Mouse (Mus musculus) myocyte (in vitro differentiated cells): ENCODE measurements around the gene Vmn2r80. TPM values are rescaled to one million over a fixed set of nuclear protein-coding genes. Genes with fewer than 3 reads are reported as not detected.
"Not testable (repeated sequence)": the region's sequence is repeated elsewhere in the genome, so short reads cannot be mapped to it uniquely, and the experiment has no call there.

Source experiments
- H3K27me3 ChIP-seq: one replicate; pipeline ENCODE4 v1.6.1; 2011; ENCODE audit not compliant: control insufficient read depth, insufficient read depth, insufficient read length
- H3K36me3 ChIP-seq: one replicate; pipeline ENCODE4 v1.6.1; 2011; ENCODE audit not compliant: control insufficient read depth, insufficient read depth
- H3K4me2 ChIP-seq: one replicate; pipeline ENCODE4 v1.6.1; 2011; ENCODE audit warnings: low read depth, control low read depth
- H3K4me3 ChIP-seq: one replicate; pipeline ENCODE4 v1.5.1; 2011; ENCODE audit warnings: mild to moderate bottlenecking, control low read depth, moderate library complexity
- H3K79me2 ChIP-seq: one replicate; pipeline ENCODE4 v1.6.1; 2011; ENCODE audit not compliant: control insufficient read depth, insufficient read depth
- H3ac ChIP-seq: one replicate; pipeline ENCODE4 v1.6.1; 2011; ENCODE audit not compliant: control insufficient read depth, insufficient read length
- CEBPB ChIP-seq: IDR thresholded peaks from 2 replicates; pipeline ENCODE4 v1.6.1; 2011; ENCODE audit warnings: mild to moderate bottlenecking, moderate library complexity; ENCODE audit not compliant: poor library complexity, insufficient read depth, severe bottlenecking
- E2F4 ChIP-seq: IDR thresholded peaks from one replicate; pipeline ENCODE4 v1.6.1; 2011; ENCODE audit warnings: mild to moderate bottlenecking, control low read depth, moderate library complexity; ENCODE audit not compliant: insufficient read depth
- MAX ChIP-seq: IDR thresholded peaks from one replicate; pipeline ENCODE4 v1.6.1; 2011; ENCODE audit warnings: low read depth, mild to moderate bottlenecking, control low read depth
- MYOD1 ChIP-seq, 3 experiments: IDR thresholded peaks; one replicate each; pipeline ENCODE4 v1.6.1; 2011; ENCODE audit warnings: control low read depth in 2 of 3, low read depth in 2 of 3, mild to moderate bottlenecking in 2 of 3, moderate library complexity in 1 of 3; ENCODE audit not compliant: insufficient read length in 2 of 3, control insufficient read depth in 1 of 3
- MYOG ChIP-seq, 3 experiments: IDR thresholded peaks; one replicate each; pipeline ENCODE4 v1.6.1; 2011; ENCODE audit warnings: control low read depth in 2 of 3, low read depth in 2 of 3, mild to moderate bottlenecking in 2 of 3; ENCODE audit not compliant: insufficient read length in 2 of 3, control insufficient read depth in 1 of 3, insufficient read depth in 1 of 3
- POLR2A ChIP-seq: IDR thresholded peaks from one replicate; pipeline ENCODE4 v1.6.1; 2011; ENCODE audit warnings: low read depth, mild to moderate bottlenecking, control low read depth, moderate library complexity; ENCODE audit not compliant: insufficient read length
- POLR2AphosphoS2 ChIP-seq: IDR thresholded peaks from one replicate; pipeline ENCODE4 v1.6.1; 2011; ENCODE audit warnings: low read depth, control low read depth; ENCODE audit not compliant: insufficient read length
- REST ChIP-seq: IDR thresholded peaks from one replicate; pipeline ENCODE4 v1.6.1; 2011; ENCODE audit warnings: mild to moderate bottlenecking, control low read depth, moderate library complexity; ENCODE audit not compliant: insufficient read depth, insufficient read length
- SRF ChIP-seq: IDR thresholded peaks from one replicate; pipeline ENCODE4 v1.6.1; 2011; ENCODE audit warnings: low read depth; ENCODE audit not compliant: control insufficient read depth, insufficient read length
- TCF12 ChIP-seq: IDR thresholded peaks from one replicate; pipeline ENCODE4 v1.6.1; 2011; ENCODE audit warnings: mild to moderate bottlenecking, control low read depth; ENCODE audit not compliant: poor library complexity, insufficient read depth, severe bottlenecking
- TCF3 ChIP-seq: IDR thresholded peaks from one replicate; pipeline ENCODE4 v1.6.1; 2011; ENCODE audit warnings: low read depth, control low read depth; ENCODE audit not compliant: insufficient read length
- USF1 ChIP-seq: IDR thresholded peaks from one replicate; pipeline ENCODE4 v1.6.1; 2011; ENCODE audit warnings: low read depth, mild to moderate bottlenecking, control low read depth, moderate library complexity
- polyA plus RNA-seq: library from polyadenylated mRNA; unstranded; fragments of >200 nt; fragmentation: generic; extraction: Trizol; gene quantifications from one replicate; pipeline ENCODE4 v1.2.1, GENCODE M21; 2012; ENCODE audit warnings: missing spikeins

Vmn2r80 gene
- not detected for polyA plus RNA-seq

DNA sequence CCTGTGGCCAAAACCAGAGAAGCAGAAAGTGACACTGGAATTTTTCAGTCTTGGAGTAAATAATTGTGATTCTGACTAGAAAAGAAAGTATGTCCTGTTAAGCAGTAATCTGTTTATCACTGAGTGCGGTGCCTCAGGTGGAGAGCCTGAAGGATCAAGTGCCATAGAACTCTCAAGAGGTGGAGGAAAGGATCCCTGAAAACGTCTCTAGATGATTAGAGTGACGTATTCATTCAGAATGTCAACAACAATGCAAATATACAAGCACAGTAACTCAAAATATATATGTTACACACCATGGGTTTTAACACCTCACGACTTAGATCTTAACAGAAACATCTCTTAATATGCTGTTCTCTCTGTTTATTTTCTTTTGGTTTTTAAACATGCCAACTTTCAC is at the start of gene Vmn2r80:
Gene Vmn2r80 (plus strand): TSS at position 301 of the 400 bp plus-strand sequence.
- not testable (repeated sequence) for H3ac ChIP-seq, H3K36me3 ChIP-seq, H3K27me3 ChIP-seq, H3K4me2 ChIP-seq, H3K4me3 ChIP-seq, H3K79me2 ChIP-seq

DNA sequence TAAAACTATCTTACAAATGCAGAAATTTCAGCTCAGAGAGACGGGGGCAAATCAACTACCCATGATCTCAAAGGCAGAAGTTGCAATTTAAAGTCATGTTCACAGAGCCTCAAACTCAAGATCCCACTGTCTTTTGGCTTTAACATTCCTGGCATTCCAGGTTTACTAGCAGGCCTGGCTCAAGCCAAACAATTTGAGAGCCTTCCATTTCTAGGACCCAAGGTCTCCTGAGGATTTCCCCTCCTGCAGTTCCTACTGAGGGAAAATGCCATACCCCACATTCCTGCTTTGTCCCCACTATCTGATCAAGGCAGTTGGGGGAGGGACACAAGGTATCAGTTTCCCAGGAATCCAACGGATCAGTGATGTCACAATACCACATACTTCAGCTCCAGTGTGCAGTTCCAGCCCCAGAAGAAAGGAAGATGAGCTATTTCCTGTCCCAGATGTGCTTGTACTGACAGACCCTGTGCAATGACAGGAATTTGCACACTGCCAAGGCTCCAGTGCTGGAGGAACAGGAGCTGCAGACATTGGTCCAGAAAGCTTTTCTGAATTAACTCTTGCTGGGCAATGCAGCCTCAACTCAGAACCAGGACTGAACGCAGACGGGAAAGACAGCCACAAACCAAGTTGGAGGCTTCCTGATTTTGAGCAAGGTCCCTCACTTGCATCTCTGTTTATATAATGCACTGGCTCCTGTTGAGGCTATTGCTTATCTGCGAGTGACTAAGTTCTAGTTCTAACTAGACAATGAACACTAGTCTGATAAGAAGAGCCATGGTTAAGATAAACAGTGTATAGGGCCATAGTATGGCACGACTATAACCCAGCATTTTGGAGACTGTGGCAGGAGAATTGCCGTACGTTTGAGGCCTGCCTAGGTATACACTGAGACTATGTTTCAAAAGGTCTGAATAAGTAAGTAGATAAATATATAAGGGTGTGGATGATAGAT is 42.0 kb upstream of the Vmn2r80 start:
- Histone ChIP-seq H3ac (no peak overlapping the region), H3K79me2 (no peaks in the 10 kb centered on the region), H3K36me3 (no peaks in the 10 kb centered on the region), H3K4me2 (peak overlapping the region; percentile 28), H3K27me3 (no peaks in the 10 kb centered on the region), H3K4me3 (no peak overlapping the region)
- peak; percentile 35; the same call in 1 of the 2 replicates for TF ChIP-seq CEBPB
- TF ChIP-seq TCF3, result no peak

DNA sequence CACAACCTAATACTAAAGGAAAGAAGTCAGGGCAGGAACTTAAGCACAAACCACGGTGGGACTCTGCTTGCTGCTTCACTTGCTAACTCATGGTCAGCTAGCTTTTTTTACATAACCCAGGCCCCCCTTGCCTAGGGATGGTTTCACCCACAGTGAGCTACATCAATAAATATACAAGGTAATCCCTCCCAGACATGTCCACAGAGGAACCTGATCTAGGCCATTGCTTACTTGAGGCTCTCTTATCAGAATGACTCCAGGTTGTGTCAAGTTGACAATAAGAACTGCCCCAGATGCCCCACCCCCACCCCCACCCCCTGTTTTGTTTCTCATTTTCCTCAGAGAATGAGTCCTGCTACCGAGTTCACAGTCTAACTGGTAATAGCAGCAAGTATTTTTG is 41.0 kb upstream of the Vmn2r80 start:
- no peak overlapping the region for H3K4me3 ChIP-seq
- no peaks in the 10 kb centered on the region for H3K79me2 ChIP-seq
- no peaks in the 10 kb centered on the region for H3K36me3 ChIP-seq
- no peaks in the 10 kb centered on the region for H3K27me3 ChIP-seq
- TF ChIP-seq SRF (no peak), POLR2A (no peak), MAX (no peak), E2F4 (no peak), MYOD1 (IDR thresholded peaks at IDR 0.05; ENCODE audit: control insufficient read depth in 1 of 3, insufficient read length in 2 of 3, low read depth in 2 of 3) (no peak), TCF3 (no peak), POLR2AphosphoS2 (no peak), REST (no peak), CEBPB (no peak), USF1 (no peak), MYOG (IDR thresholded peaks at IDR 0.05; ENCODE audit: control insufficient read depth in 1 of 3, insufficient read depth in 1 of 3, insufficient read length in 2 of 3, low read depth in 2 of 3) (no peak), TCF12 (no peak)
- no peak overlapping the region for H3ac ChIP-seq
- no peak overlapping the region for H3K4me2 ChIP-seq

DNA sequence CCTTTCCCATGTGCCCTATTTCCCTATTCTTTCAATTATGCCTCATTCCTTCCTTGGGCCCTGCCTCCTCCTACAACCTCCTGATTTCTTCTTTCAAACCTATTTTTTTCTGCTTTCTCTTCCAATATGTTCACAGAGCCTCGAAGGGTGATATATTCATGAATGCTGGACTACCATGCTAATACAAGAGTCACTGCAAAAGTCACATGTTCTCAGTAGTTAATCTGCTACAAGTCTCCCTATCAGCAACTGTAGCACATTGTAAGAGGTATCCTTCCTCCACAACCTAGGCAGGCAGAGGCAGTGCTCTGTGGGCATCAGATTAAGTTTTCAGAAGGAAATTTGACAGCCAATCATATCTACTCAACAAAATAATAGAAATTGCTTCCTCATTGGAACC is 39.4 kb upstream of the Vmn2r80 start:
- no peak overlapping the region for H3ac ChIP-seq
- no peak overlapping the region for H3K4me3 ChIP-seq
- H3K27me3 ChIP-seq, result no peaks in the 10 kb centered on the region
- H3K36me3 ChIP-seq, result no peaks in the 10 kb centered on the region
- H3K4me2 ChIP-seq, result no peak overlapping the region
- H3K79me2 ChIP-seq, result no peaks in the 10 kb centered on the region
- TF ChIP-seq USF1 (no peak), TCF3 (no peak), REST (no peak), CEBPB (no peak)

DNA sequence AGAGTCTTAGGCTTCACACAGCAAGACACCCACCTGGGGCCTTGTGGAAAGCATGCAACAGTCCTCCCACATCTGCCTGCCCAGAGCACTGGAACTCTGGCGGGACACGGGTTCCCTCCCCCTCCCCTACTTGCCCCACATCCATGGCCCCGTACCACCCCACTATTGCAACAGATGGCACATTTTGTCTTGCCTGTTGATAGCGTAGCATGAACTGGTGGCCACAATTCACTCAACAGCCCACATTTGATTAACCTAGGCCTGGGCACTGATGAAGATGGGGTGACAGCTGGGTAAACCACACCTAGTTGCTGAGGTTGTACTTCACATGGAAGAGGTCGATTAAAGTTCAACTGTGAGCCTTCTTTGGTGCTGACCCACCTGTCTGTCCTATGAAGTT is 38.1 kb upstream of the Vmn2r80 start:
- Histone ChIP-seq H3K4me3 (no peak overlapping the region), H3K4me2 (no peak overlapping the region), H3K27me3 (no peaks in the 10 kb centered on the region), H3K36me3 (no peaks in the 10 kb centered on the region), H3ac (no peak overlapping the region), H3K79me2 (no peaks in the 10 kb centered on the region)
- no peak for TF ChIP-seq SRF
- no peak for TF ChIP-seq TCF3
- peak in 1 of 3 experiments; percentile 58 for TF ChIP-seq MYOG (IDR thresholded peaks at IDR 0.05; ENCODE audit: control insufficient read depth in 1 of 3, insufficient read depth in 1 of 3, insufficient read length in 2 of 3, low read depth in 2 of 3)
- TF ChIP-seq MAX, result no peak
- TF ChIP-seq MYOD1 (IDR thresholded peaks at IDR 0.05; ENCODE audit: control insufficient read depth in 1 of 3, insufficient read length in 2 of 3, low read depth in 2 of 3), result peak in 1 of 3 experiments; percentile 60

DNA sequence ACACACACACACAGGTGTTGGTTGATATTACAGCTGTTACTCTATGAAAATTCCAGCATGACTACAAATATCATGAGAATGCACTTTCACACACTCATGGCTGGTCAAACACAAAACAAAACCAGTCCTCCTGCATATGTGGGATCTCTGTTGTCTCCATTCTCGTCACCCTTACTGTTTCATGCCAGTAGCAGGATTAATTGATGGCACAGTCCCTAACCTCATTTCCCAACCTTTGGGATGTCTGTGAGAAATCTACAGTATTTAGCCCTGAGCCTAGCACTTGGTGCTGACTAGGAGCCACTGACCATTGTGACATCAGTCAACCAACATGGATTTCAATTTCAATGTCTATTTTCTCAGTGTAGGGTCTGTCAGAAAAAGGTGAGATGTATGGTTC is 33.5 kb upstream of the Vmn2r80 start:
- H3K79me2 ChIP-seq, result no peaks in the 10 kb centered on the region
- H3K4me2 ChIP-seq, result no peak overlapping the region
- no peaks in the 10 kb centered on the region for H3K36me3 ChIP-seq
- no peaks in the 10 kb centered on the region for H3K27me3 ChIP-seq
- H3K4me3 ChIP-seq, result no peak overlapping the region
- no peak overlapping the region for H3ac ChIP-seq
- no peak for TF ChIP-seq CEBPB
- no peak for TF ChIP-seq POLR2AphosphoS2
- no peak for TF ChIP-seq MYOG (IDR thresholded peaks at IDR 0.05; ENCODE audit: control insufficient read depth in 1 of 3, insufficient read depth in 1 of 3, insufficient read length in 2 of 3, low read depth in 2 of 3)
- no peak for TF ChIP-seq MYOD1 (IDR thresholded peaks at IDR 0.05; ENCODE audit: control insufficient read depth in 1 of 3, insufficient read length in 2 of 3, low read depth in 2 of 3)
- no peak for TF ChIP-seq USF1
- TF ChIP-seq SRF, result no peak
- TF ChIP-seq TCF12, result no peak
- TF ChIP-seq MAX, result no peak
- no peak for TF ChIP-seq E2F4
- TF ChIP-seq POLR2A, result no peak
- no peak for TF ChIP-seq REST
- TF ChIP-seq TCF3, result no peak
